Mouse (Mus musculus) midbrain, postnatal 0 days (tissue): Measurements from ENCODE around the gene Pycard. TPM values are rescaled to one million over a fixed set of nuclear protein-coding genes. Genes with fewer than 3 reads are reported as not detected.
"Not testable (repeated sequence)": the region's sequence is repeated elsewhere in the genome, so short reads cannot be mapped to it uniquely, and the experiment has no call there.

Experiments used
- ATAC-seq: fragments of 200-750 bp; cut with Nextera tagmentation; 2 replicates; pipeline ENCODE4 v1.8.0; 2017; ENCODE audit warnings: moderate number of reproducible peaks, mild to moderate bottlenecking, moderate TSS enrichment, moderate library complexity; ENCODE audit not compliant: low FRiP score
- DNase-seq: peaks from one replicate; pipeline ENCODE4 v3.0.0-alpha.2; 2015; ENCODE audit warnings: low spot score
- H3K27ac ChIP-seq: fragments of 300-500 bp; sonication (generic); 2 replicates; pipeline ENCODE4 v1.5.1; 2014; ENCODE audit warnings: low read depth, mild to moderate bottlenecking, low read length, mixed read lengths
- H3K27me3 ChIP-seq: fragments of 300-500 bp; sonication (generic); 2 replicates; pipeline ENCODE4 v1.6.1; 2014; ENCODE audit warnings: low read length, control low read depth, mixed read lengths; ENCODE audit not compliant: insufficient read depth
- H3K36me3 ChIP-seq: fragments of 300-500 bp; sonication (generic); 2 replicates; pipeline ENCODE4 v1.6.1; 2014; ENCODE audit warnings: low read length, control low read depth, mixed read lengths; ENCODE audit not compliant: insufficient read depth
- H3K4me1 ChIP-seq: fragments of 300-500 bp; sonication (generic); 2 replicates; pipeline ENCODE4 v1.6.1; 2014; ENCODE audit warnings: mild to moderate bottlenecking, control low read depth, antibody characterized with exemption, low read length, mixed read lengths; ENCODE audit not compliant: insufficient read depth
- H3K4me2 ChIP-seq: fragments of 300-500 bp; sonication (generic); 2 replicates; pipeline ENCODE4 v1.6.1; 2014; ENCODE audit warnings: low read depth, mild to moderate bottlenecking, low read length, mixed read lengths; ENCODE audit not compliant: poor library complexity, severe bottlenecking
- H3K4me3 ChIP-seq: fragments of 300-500 bp; sonication (generic); 2 replicates; pipeline ENCODE4 v1.5.1; 2014; ENCODE audit warnings: low read depth, mild to moderate bottlenecking, low read length, moderate library complexity
- H3K9ac ChIP-seq: fragments of 300-500 bp; sonication (generic); replicated peaks from 2 replicates; pipeline ENCODE4 v1.6.1; 2014; ENCODE audit warnings: mild to moderate bottlenecking, low read length, moderate library complexity, mixed read lengths; ENCODE audit not compliant: poor library complexity, severe bottlenecking
- H3K9me3 ChIP-seq: fragments of 300-500 bp; sonication (generic); 2 replicates; pipeline ENCODE4 v1.6.1; 2016; ENCODE audit warnings: low read length, control low read depth
- CTCF ChIP-seq: IDR thresholded peaks from 2 replicates; pipeline ENCODE4 v1.5.1; 2016; ENCODE audit warnings: antibody characterized with exemption, mild to moderate bottlenecking
- whole genome bisulfite sequencing: fragments of 180-500 bp; shearing (Covaris S2); extraction: QIAGEN DNeasy Blood & Tissue Kit; methylation state at CpG from one replicate; pipeline ENCODE4 v1.1.7; 2014; 5-methylcytosine and 5-hydroxymethylcytosine counted together
- polyA plus RNA-seq: library from polyadenylated mRNA; unstranded; fragments of >200 nt; fragmentation: Nextera tagmentation; extraction: Ambion mirVana; gene quantifications from 2 replicates; pipeline ENCODE4 v1.2.1, GENCODE M21; 2015
- total RNA-seq: library from RNA; depleted of rRNA; stranded (reverse); fragments of >200 nt; gene quantifications from 2 replicates; pipeline ENCODE4 v1.2.3, GENCODE M21; 2014; rRNA removed

The Pycard gene
- total and polyA plus RNA-seq, 2 experiments from 2014 or later, result 4.3 to 7.8 TPM

DNA sequence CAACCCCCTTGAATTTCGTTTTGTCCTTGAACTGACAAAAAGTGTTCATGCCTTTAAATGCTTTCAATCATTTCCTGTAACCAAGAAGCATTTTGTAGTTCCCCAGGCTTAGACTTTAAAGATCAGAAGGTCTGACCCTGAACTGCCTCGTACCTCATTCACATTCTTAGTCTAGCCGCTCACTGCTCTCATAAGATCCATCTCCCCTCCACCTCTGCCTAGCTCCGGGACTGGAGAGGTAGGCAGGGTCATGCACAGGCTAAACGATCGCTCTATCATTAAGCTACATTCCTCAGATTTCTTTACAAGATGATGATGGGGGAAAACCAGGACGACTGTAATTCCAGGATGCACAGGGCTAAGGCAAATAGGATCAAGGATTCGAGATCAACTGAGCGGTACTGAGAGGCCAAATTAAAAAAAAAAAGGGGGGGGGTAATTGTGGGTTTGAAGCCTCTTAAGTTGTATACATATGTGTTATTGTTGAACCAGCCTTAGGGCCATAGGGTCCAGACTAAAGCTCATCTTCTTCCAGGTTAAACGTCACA lies 27.2 kb downstream of the Pycard start:
- ATAC-seq, result no peak; the same call in 1 of the 2 replicates
- Histone ChIP-seq H3K27ac (peak overlapping the region; percentile 97), H3K9me3 (no peaks in the 10 kb centered on the region), H3K9ac (peak overlapping the region; percentile 93), H3K4me1 (no peaks in the 10 kb centered on the region), H3K27me3 (no peaks in the 10 kb centered on the region), H3K4me2 (peak overlapping the region; percentile 50), H3K36me3 (peaks cover 7% of the 10 kb centered on the region; the same call in 1 of the 2 replicates), H3K4me3 (peak overlapping the region; percentile 59)
- DNase-seq, result no peak
- WGBS, result 10% methylated on average over 10 of the region's 10 CpGs
- TF ChIP-seq CTCF, result no peak

DNA sequence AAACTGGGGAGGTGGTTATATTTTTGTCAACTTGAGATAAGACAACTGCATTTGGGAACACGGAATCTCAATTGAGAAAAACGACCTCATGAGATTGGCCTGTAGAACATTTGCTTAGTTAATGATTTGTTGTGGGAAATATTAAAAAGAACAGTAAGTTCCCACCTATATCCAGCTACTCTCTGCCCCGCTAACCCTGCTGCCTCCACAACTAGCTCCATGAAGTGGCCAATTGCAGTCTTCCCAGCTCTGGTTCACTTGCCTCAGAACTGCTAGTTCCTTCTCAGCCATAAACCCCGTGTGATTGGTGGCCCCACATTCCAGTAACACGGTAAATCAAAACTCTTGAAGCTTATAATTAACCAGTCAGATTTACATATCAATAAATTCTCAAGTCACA lies 34.3 kb downstream of the Pycard start:
- DNase-seq, result no peak
- 74% methylated on average over 5 of the region's 5 CpGs for WGBS
- no peak overlapping the region for H3K9ac ChIP-seq

DNA sequence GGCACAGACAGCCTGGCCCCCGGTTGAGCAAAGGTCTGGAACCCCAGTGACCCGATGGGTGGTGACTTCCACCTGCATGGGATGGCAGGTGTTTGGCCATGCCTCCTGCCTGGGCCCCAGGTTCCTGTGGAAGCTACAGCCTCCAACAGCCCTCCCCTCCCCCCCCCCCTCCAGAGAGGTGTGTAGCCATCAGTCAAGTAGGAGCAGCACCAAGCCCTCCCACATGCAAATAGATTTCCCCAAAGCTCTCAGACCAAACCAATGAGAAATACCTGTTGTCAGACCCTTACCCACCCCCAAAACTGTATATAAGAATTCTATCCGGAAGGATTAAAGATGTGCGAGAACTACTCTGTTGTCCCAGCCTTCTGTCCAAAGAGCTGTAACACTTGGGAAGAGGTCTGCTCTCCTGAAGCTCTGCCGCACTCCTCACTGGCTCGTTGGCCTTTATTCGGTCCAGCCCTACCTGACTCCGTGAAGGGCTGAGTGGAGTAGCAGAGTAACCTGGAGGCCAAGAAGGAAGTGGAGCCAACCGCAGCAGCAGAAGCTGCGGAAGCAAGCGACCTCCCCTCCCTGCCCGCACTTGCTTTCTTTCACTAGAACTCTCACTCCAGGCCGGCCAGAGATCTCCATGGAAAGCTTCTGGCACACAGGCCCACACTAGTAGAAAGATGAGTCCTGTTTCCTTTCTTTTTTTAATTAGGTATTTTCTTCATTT lies 40.6 kb downstream of the Pycard start:
- no peak for ATAC-seq
- no peak for TF ChIP-seq CTCF
- Histone ChIP-seq H3K27me3 (no peaks in the 10 kb centered on the region), H3K36me3 (no peaks in the 10 kb centered on the region), H3K4me2 (no peak overlapping the region), H3K4me1 (no peaks in the 10 kb centered on the region), H3K4me3 (no peak overlapping the region), H3K27ac (no peak overlapping the region), H3K9ac (no peak overlapping the region), H3K9me3 (no peaks in the 10 kb centered on the region)
- WGBS, result 47% methylated on average over 13 of the region's 13 CpGs
- no peak for DNase-seq

More for the DNA sequence above, 34.3 kb downstream of the Pycard start:
- Histone ChIP-seq H3K36me3 (no peaks in the 10 kb centered on the region), H3K4me1 (no peaks in the 10 kb centered on the region), H3K27me3 (no peaks in the 10 kb centered on the region), H3K4me3 (no peak overlapping the region), H3K9me3 (no peaks in the 10 kb centered on the region), H3K4me2 (no peak overlapping the region), H3K27ac (no peak overlapping the region)
- no peak for TF ChIP-seq CTCF
- no peak for ATAC-seq

DNA sequence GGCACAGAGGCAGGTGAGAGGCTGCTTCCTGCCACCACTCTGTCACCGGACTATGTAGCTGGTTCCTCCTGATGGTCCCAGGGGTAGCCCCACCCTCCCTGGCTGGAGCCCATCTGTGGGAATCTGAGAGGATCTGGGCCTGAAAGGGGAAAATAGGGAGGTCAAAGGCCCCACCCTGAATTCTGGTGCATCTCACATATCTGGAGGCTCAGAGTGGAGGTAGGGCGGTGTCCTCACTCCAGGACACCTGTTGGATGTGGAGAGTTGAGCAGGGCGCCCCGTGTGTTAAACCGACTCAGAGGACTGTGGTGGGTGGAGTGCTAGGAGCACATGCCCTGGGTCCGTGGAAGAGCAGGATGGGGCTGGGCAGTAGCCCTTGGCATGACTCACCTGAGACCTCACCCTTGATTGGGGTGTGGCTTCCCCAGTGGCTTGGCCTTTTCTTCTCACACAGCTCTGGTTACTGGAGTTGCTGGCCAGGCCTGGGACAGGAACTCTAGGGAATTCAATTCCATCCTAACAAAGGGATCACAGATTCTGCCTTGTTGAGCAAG lies 47.1 kb downstream of the Pycard start, which contains the start of gene Prss36:
Gene Prss36, minus strand, starts transcription at position 256 of the 554 bp plus-strand sequence.
- Histone ChIP-seq H3K9ac (no peak within 1 kb of the TSS), H3K4me3 (no peak within 1 kb of the TSS), H3K27me3 (peaks cover 15% of the 10 kb centered on the region), H3K4me1 (no peaks in the 10 kb centered on the region), H3K4me2 (no peak within 1 kb of the TSS), H3K9me3 (no peaks in the 10 kb centered on the region), H3K27ac (no peak within 1 kb of the TSS), H3K36me3 (no peaks in the 10 kb centered on the region)
- whole genome bisulfite sequencing, result 76% methylated on average over 6 of the region's 6 CpGs
- DNase-seq, result no peak
- ATAC-seq, result no peak
- no peak for TF ChIP-seq CTCF

DNA sequence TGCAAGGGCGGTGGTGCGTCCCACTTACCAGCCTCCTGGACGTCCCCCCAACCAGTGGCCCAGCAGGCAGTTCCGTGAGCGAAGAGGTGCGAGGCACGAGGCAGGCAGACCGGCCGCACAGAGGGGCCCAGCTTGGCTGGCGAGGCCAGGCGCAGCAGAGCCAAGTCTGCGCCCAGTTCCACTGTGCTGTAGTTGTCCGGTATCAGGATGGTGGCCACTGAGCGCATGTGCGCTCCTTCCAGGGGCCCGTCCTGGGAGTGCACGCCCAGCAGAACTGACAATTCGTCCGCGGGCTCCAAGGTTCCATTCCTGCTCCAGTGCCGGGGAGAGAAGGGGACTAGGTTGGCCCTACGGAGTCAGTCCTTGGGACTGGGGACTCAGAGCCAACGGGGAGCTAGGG lies 49.1 kb downstream of the Pycard start:
- no peaks in the 10 kb centered on the region for H3K9me3 ChIP-seq
- 14% methylated on average over 23 of the region's 23 CpGs for WGBS
- no peaks in the 10 kb centered on the region for H3K36me3 ChIP-seq
- ATAC-seq (no peak), DNase-seq (no peak)
- H3K4me2 ChIP-seq, result no peak overlapping the region
- no peaks in the 10 kb centered on the region for H3K4me1 ChIP-seq
- no peak overlapping the region for H3K4me3 ChIP-seq
- TF ChIP-seq CTCF, result no peak
- H3K27ac ChIP-seq, result no peak overlapping the region
- peaks cover 15% of the 10 kb centered on the region for H3K27me3 ChIP-seq
- H3K9ac ChIP-seq, result no peak overlapping the region

DNA sequence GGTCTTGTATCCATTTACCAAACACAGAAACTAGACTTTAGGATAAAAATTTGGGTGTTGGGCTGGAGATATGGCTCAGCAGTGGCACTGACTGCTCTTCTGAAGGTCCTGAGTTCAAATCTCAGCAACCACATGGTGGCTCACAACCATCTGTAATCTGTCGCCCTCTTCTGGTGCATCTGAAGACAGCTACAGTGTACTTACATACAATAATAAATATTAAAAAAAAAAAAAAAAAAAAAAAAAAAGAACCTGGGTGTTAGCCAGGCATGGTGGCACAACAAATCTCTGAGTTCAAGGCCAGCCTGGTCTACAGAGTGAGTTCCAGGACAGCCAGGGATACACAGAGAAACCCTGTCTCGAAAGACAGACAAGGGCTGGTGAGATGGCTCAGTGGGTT lies 51.6 kb downstream of the Pycard start:
- not testable (repeated sequence) for H3K4me3 ChIP-seq, ATAC-seq, DNase-seq, H3K9ac ChIP-seq, H3K4me1 ChIP-seq, H3K36me3 ChIP-seq, H3K9me3 ChIP-seq, H3K27ac ChIP-seq, H3K4me2 ChIP-seq
- TF ChIP-seq CTCF, result 0 out of 2 replicates have a peak, but pooled peaks have one; percentile 24
- WGBS, result 45% methylated on average over 2 of the region's 2 CpGs
- peaks cover 15% of the 10 kb centered on the region for H3K27me3 ChIP-seq

Other genes starting within 250 kb of the Pycard start
- gene Fbxl19, start 249.3 kb downstream of the Pycard start, total RNA-seq, result 207 and 221 TPM in 2 replicates
- 5.9 and 8.3 TPM in 2 replicates for gene Fbxl19, start 249.3 kb downstream of the Pycard start, polyA plus RNA-seq
- 14.8 and 17.6 TPM in 2 replicates for gene Orai3, start 224.1 kb downstream of the Pycard start, total RNA-seq
- gene Orai3, start 224.1 kb downstream of the Pycard start, polyA plus RNA-seq, result 9.9 and 10.0 TPM in 2 replicates
- gene Setd1a, start 217.2 kb downstream of the Pycard start, total RNA-seq, result 18.0 and 19.8 TPM in 2 replicates
- 12.7 and 16.4 TPM in 2 replicates for gene Setd1a, start 217.2 kb downstream of the Pycard start, polyA plus RNA-seq
- not detected in 2 replicates for gene Gm49388, start 208.3 kb downstream of the Pycard start, total RNA-seq
- not detected in 2 replicates for gene Gm49388, start 208.3 kb downstream of the Pycard start, polyA plus RNA-seq
- 7.1 and 12.8 TPM in 2 replicates for gene Hsd3b7, start 193.3 kb downstream of the Pycard start, total RNA-seq
- gene Hsd3b7, start 193.3 kb downstream of the Pycard start, polyA plus RNA-seq, result 8.6 and 11.3 TPM in 2 replicates
- 6.7 and 7.1 TPM in 2 replicates for gene Stx4a, start 169.6 kb downstream of the Pycard start, total RNA-seq
- gene Stx4a, start 169.6 kb downstream of the Pycard start, polyA plus RNA-seq, result 20.0 and 20.7 TPM in 2 replicates
- gene Stx1b, start 169.3 kb downstream of the Pycard start, total RNA-seq, result 83.6 and 88.9 TPM in 2 replicates
- gene Stx1b, start 169.3 kb downstream of the Pycard start, polyA plus RNA-seq, result 83.9 and 87.1 TPM in 2 replicates
- 32.3 and 33.8 TPM in 2 replicates for gene Zfp646, start 117.6 kb downstream of the Pycard start, total RNA-seq
- 3.8 and 4.2 TPM in 2 replicates for gene Zfp646, start 117.6 kb downstream of the Pycard start, polyA plus RNA-seq
- 27.8 and 31.0 TPM in 2 replicates for gene Zfp668, start 117.0 kb downstream of the Pycard start, total RNA-seq
- 26.0 and 29.7 TPM in 2 replicates for gene Zfp668, start 117.0 kb downstream of the Pycard start, polyA plus RNA-seq
- 0.55 and 1.0 TPM in 2 replicates for gene Prss53, start 102.9 kb downstream of the Pycard start, total RNA-seq
- 0.77 and 0.82 TPM in 2 replicates for gene Prss53, start 102.9 kb downstream of the Pycard start, polyA plus RNA-seq
- 0.16 TPM in 1 of 2 replicates, not detected in the other for gene Gm21974, start 98.4 kb downstream of the Pycard start, total RNA-seq
- gene Gm21974, start 98.4 kb downstream of the Pycard start, polyA plus RNA-seq, result not detected in 2 replicates
- gene Vkorc1, start 98.2 kb downstream of the Pycard start, total RNA-seq, result 22.7 and 30.3 TPM in 2 replicates
- gene Vkorc1, start 98.2 kb downstream of the Pycard start, polyA plus RNA-seq, result 61.2 and 62.8 TPM in 2 replicates
- gene Bckdk, start 89.8 kb downstream of the Pycard start, total RNA-seq, result 47.8 and 77.7 TPM in 2 replicates
- 52.7 and 63.7 TPM in 2 replicates for gene Bckdk, start 89.8 kb downstream of the Pycard start, polyA plus RNA-seq
- 28.1 and 33.7 TPM in 2 replicates for gene Kat8, start 81.4 kb downstream of the Pycard start, total RNA-seq
- 34.8 TPM in 2 replicates for gene Kat8, start 81.4 kb downstream of the Pycard start, polyA plus RNA-seq
- 0.90 and 2.7 TPM in 2 replicates for gene Prss8, start 63.8 kb downstream of the Pycard start, total RNA-seq
- 0.37 and 0.69 TPM in 2 replicates for gene Prss8, start 63.8 kb downstream of the Pycard start, polyA plus RNA-seq
- gene Prss36, start 47.1 kb downstream of the Pycard start, total RNA-seq, result 6.1 and 20.1 TPM in 2 replicates
- gene Prss36, start 47.1 kb downstream of the Pycard start, polyA plus RNA-seq, result 13.3 and 15.5 TPM in 2 replicates
- gene Fus, start 26.4 kb downstream of the Pycard start, total RNA-seq, result 29.3 and 41.9 TPM in 2 replicates
- 207 and 244 TPM in 2 replicates for gene Fus, start 26.4 kb downstream of the Pycard start, polyA plus RNA-seq
- 0.19 and 0.77 TPM in 2 replicates for gene Trim72, start 10.1 kb upstream of the Pycard start, total RNA-seq
- gene Trim72, start 10.1 kb upstream of the Pycard start, polyA plus RNA-seq, result not detected in 2 replicates
- 2.4 and 2.6 TPM in 2 replicates for gene Itgam, start 68.8 kb upstream of the Pycard start, total RNA-seq
- gene Itgam, start 68.8 kb upstream of the Pycard start, polyA plus RNA-seq, result 0.90 and 0.98 TPM in 2 replicates
- not detected in 2 replicates for gene Gm49368, start 68.8 kb upstream of the Pycard start, total RNA-seq
- gene Gm49368, start 68.8 kb upstream of the Pycard start, polyA plus RNA-seq, result not detected in 2 replicates
- gene Itgax, start 135.7 kb upstream of the Pycard start, total RNA-seq, result 0.28 TPM in 1 of 2 replicates, not detected in the other
- 0.05 TPM in 1 of 2 replicates, not detected in the other for gene Itgax, start 135.7 kb upstream of the Pycard start, polyA plus RNA-seq
- gene Itgad, start 160.5 kb upstream of the Pycard start, total RNA-seq, result 0.05 TPM in 1 of 2 replicates, not detected in the other
- gene Itgad, start 160.5 kb upstream of the Pycard start, polyA plus RNA-seq, result 0.21 TPM in 1 of 2 replicates, not detected in the other
- not detected in 2 replicates for gene Cox6a2, start 212.5 kb upstream of the Pycard start, total RNA-seq
- 3.3 and 3.8 TPM in 2 replicates for gene Cox6a2, start 212.5 kb upstream of the Pycard start, polyA plus RNA-seq
- gene Armc5, start 243.5 kb upstream of the Pycard start, total RNA-seq, result 15.0 and 19.9 TPM in 2 replicates
- gene Armc5, start 243.5 kb upstream of the Pycard start, polyA plus RNA-seq, result 15.2 and 15.9 TPM in 2 replicates
- 3.6 and 6.3 TPM in 2 replicates for gene 9130023H24Rik, start 244.2 kb upstream of the Pycard start, total RNA-seq
- gene 9130023H24Rik, start 244.2 kb upstream of the Pycard start, polyA plus RNA-seq, result 4.2 and 4.4 TPM in 2 replicates